8 mouse cellular contexts compared by ENCODE assay signal in the genomic region with DNA sequence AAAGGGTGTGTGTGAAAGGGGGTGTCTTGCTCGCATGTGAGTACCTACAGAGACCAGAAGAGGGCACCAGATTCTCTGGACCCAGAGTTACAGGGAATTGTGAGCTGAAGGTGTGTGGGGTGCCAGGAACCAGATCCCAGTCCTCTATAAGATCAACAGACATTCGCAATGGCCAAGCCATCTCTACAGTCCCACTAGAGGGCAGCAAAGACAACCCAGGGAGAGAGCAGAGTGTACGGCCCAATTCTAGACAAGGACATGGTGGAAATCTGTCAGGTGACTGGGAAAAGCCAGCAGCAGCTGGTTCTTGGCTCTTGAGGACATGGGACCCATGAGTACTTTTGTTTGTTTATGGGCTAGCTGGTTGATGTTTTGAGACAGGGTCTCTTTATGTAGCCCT. TPM values are rescaled to one million over a fixed set of nuclear protein-coding genes. Genes with fewer than 3 reads are reported as not detected.
DNase-seq lines count a peak whose midpoint lies in the region; ATAC-seq and TF ChIP-seq lines count a peak whose summit lies in the region.
"Had no signal": no experiment of that assay in that cellular context is flagged by ENCODE, and none has a peak within 500 bp of the region (broad histone marks: within the 10 kb centered on the region; RNA-seq: fewer than 3 reads in every experiment).

No protein-coding gene starts in this region.

- ATAC-seq in kidney, embryonic 14.5 days (ENCODE audit: low FRiP score, low TSS enrichment): no peak
- no peak for ATAC-seq in G1E (ENCODE audit: extremely low read depth, insufficient number of reproducible peaks, low FRiP score, poor library complexity, severe bottlenecking)
- ATAC-seq in intestine, embryonic 15.5 days: no peak

- peak; percentile 58 for TF ChIP-seq CTCF in G1E (IDR thresholded peaks at IDR 0.05; ENCODE audit: low read depth, low read length)
- peak; percentile 43 for TF ChIP-seq CTCF in cortical plate, adult 2 months (IDR thresholded peaks at IDR 0.05; ENCODE audit: extremely low read depth, insufficient read depth, low read length)

- H3K4me2 ChIP-seq in kidney, embryonic 14.5 days (replicated peaks; ENCODE audit: low read depth, low read length): no peak overlapping the region
- H3K4me2 ChIP-seq in intestine, embryonic 15.5 days (replicated peaks): no peak overlapping the region
- H3K4me2 ChIP-seq: heart, embryonic 13.5 days had no signal

- 80% methylated on average over 3 of the region's 3 CpGs for whole genome bisulfite sequencing in kidney, embryonic 14.5 days
- 80% methylated on average over 3 of the region's 3 CpGs for WGBS in intestine, embryonic 15.5 days

- H3K27me3 ChIP-seq in kidney, embryonic 14.5 days (ENCODE audit: control insufficient read depth, insufficient read depth, low read length): no peaks in the 10 kb centered on the region
- no peaks in the 10 kb centered on the region for H3K27me3 ChIP-seq in G1E (ENCODE audit: insufficient read depth, low read length)
- H3K27me3 ChIP-seq in intestine, embryonic 15.5 days (replicated peaks): no peaks in the 10 kb centered on the region
- H3K27me3 ChIP-seq: heart, embryonic 13.5 days had no signal

- H3K27ac ChIP-seq in kidney, embryonic 14.5 days (ENCODE audit: low read depth, low read length): no peak overlapping the region
- no peak overlapping the region for H3K27ac ChIP-seq in cortical plate, adult 2 months (ENCODE audit: insufficient read depth, low read length)
- H3K27ac ChIP-seq in intestine, embryonic 15.5 days: no peak overlapping the region
- H3K27ac ChIP-seq: heart, embryonic 13.5 days had no signal

- H3K4me3 ChIP-seq in kidney, embryonic 14.5 days (ENCODE audit: low read length): no peak overlapping the region
- H3K4me3 ChIP-seq in G1E (ENCODE audit: low read depth, low read length): no peak overlapping the region
- H3K4me3 ChIP-seq in cortical plate, adult 2 months (ENCODE audit: insufficient read depth, low read length): no peak overlapping the region
- no peak overlapping the region for H3K4me3 ChIP-seq in intestine, embryonic 15.5 days (replicated peaks)
- H3K4me3 ChIP-seq: heart, embryonic 13.5 days had no signal

- intact Hi-C loops in left cerebral cortex, postnatal 4 days (cut with DNase I): no loop called here

- DNase-seq in kidney, adult 9 months: peak; percentile 58
- DNase-seq in G1E (ENCODE audit: low spot score): no peak
- DNase-seq in lung, postnatal 36 days: peak; percentile 81
- DNase-seq in left cerebral cortex, postnatal 4 days: no peak

- TF ChIP-seq POLR2A in cortical plate, adult 2 months (IDR thresholded peaks at IDR 0.05; ENCODE audit: extremely low read depth, insufficient read depth, low read length): no peak

- peaks cover 3% of the 10 kb centered on the region; the same call in 1 of the 2 replicates for H3K36me3 ChIP-seq in kidney, embryonic 14.5 days (ENCODE audit: control insufficient read depth, insufficient read depth, low read length)
- peaks cover 69% of the 10 kb centered on the region for H3K36me3 ChIP-seq in G1E (replicated peaks)
- H3K36me3 ChIP-seq in intestine, embryonic 15.5 days: no peaks in the 10 kb centered on the region

- H3K9me3 ChIP-seq in kidney, embryonic 14.5 days (ENCODE audit: control insufficient read depth, low read length): no peaks in the 10 kb centered on the region
- H3K9me3 ChIP-seq in G1E (replicated peaks): no peaks in the 10 kb centered on the region
- H3K9me3 ChIP-seq in intestine, embryonic 15.5 days: no peaks in the 10 kb centered on the region
- H3K9me3 ChIP-seq: heart, embryonic 13.5 days had no signal

- no peaks in the 10 kb centered on the region for H3K4me1 ChIP-seq in kidney, embryonic 14.5 days (ENCODE audit: control insufficient read depth, insufficient read depth, low read length)
- no peaks in the 10 kb centered on the region for H3K4me1 ChIP-seq in G1E (ENCODE audit: insufficient read depth, low read depth, low read length)
- H3K4me1 ChIP-seq in cortical plate, adult 2 months (ENCODE audit: control insufficient read depth, insufficient read depth, low read length): peaks cover 1% of the 10 kb centered on the region; the same call in 1 of the 2 replicates
- no peaks in the 10 kb centered on the region for H3K4me1 ChIP-seq in intestine, embryonic 15.5 days (replicated peaks)

- H3K9ac ChIP-seq in kidney, embryonic 14.5 days (ENCODE audit: low read depth, low read length): no peak overlapping the region
- no peak overlapping the region for H3K9ac ChIP-seq in intestine, embryonic 15.5 days
- H3K9ac ChIP-seq: heart, embryonic 13.5 days had no signal

RNA-seq across cellular contexts. Expression of a gene that starts 10.5 kb away (rescaled TPM):
- polyA plus RNA-seq in kidney, embryonic 14.5 days (2014; fragmentation: Nextera tagmentation; extraction: Ambion mirVana): 20.4 and 25.9 TPM in 2 replicates
- total RNA-seq in G1E (2014; fragmentation: Nextera tagmentation): 20.7 and 22.6 TPM in 2 replicates
- total RNA-seq in G1E (2017): 35.7 and 41.5 TPM in 2 replicates
- 5.4 and 6.2 TPM in 2 replicates for polyA plus RNA-seq in G1E (2012)
- polyA plus RNA-seq in cortical plate, adult 2 months (2012; rRNA removed): 20.9 and 21.5 TPM in 2 replicates
- 28.0 and 32.9 TPM in 2 replicates for polyA plus RNA-seq in intestine, embryonic 15.5 days (2015; fragmentation: Nextera tagmentation; extraction: Ambion mirVana)
- total RNA-seq in left cerebral cortex, postnatal 4 days (2021): 10 to 100 TPM; 11.8 to 12.2 TPM

RNA-seq across cellular contexts. Expression of a gene that starts 20.1 kb away (rescaled TPM):
- 1.1 and 1.3 TPM in 2 replicates for polyA plus RNA-seq in kidney, embryonic 14.5 days (2014; fragmentation: Nextera tagmentation; extraction: Ambion mirVana)
- total RNA-seq in G1E (2014; fragmentation: Nextera tagmentation) (5.4 and 7.4 TPM in 2 replicates), G1E (2017) (0.93 TPM in 2 replicates)
- polyA plus RNA-seq in G1E (2012): 10.2 and 11.1 TPM in 2 replicates
- 11.4 and 11.7 TPM in 2 replicates for polyA plus RNA-seq in cortical plate, adult 2 months (2012; rRNA removed)
- 0.69 and 1.0 TPM in 2 replicates for polyA plus RNA-seq in intestine, embryonic 15.5 days (2015; fragmentation: Nextera tagmentation; extraction: Ambion mirVana)
- total RNA-seq in left cerebral cortex, postnatal 4 days (2021): 10 to 100 TPM; 17.5 to 18.2 TPM

RNA-seq across cellular contexts. Expression of a gene that starts 20.2 kb away (rescaled TPM):
- polyA plus RNA-seq in kidney, embryonic 14.5 days (2014; fragmentation: Nextera tagmentation; extraction: Ambion mirVana): 0.72 and 0.89 TPM in 2 replicates
- total RNA-seq in G1E (2014; fragmentation: Nextera tagmentation) (not detected in 2 replicates), G1E (2017) (0.52 TPM in 1 of 2 replicates, not detected in the other)
- polyA plus RNA-seq in G1E (2012): 1.5 and 1.7 TPM in 2 replicates
- polyA plus RNA-seq in cortical plate, adult 2 months (2012; rRNA removed): 0.26 TPM in 1 of 2 replicates, not detected in the other
- polyA plus RNA-seq in intestine, embryonic 15.5 days (2015; fragmentation: Nextera tagmentation; extraction: Ambion mirVana): not detected in 2 replicates
- total RNA-seq in left cerebral cortex, postnatal 4 days (2021): not detected
- polyA plus RNA-seq: heart, embryonic 13.5 days had no signal

RNA-seq across cellular contexts. Expression of a gene that starts 23.3 kb away (rescaled TPM):
- 10.0 and 11.3 TPM in 2 replicates for polyA plus RNA-seq in kidney, embryonic 14.5 days (2014; fragmentation: Nextera tagmentation; extraction: Ambion mirVana)
- total RNA-seq in G1E (2014; fragmentation: Nextera tagmentation) (31.9 and 32.5 TPM in 2 replicates), G1E (2017) (13.9 and 15.6 TPM in 2 replicates)
- polyA plus RNA-seq in G1E (2012): 93.1 and 94.6 TPM in 2 replicates
- polyA plus RNA-seq in cortical plate, adult 2 months (2012; rRNA removed): 14.2 and 15.2 TPM in 2 replicates
- 16.7 and 18.7 TPM in 2 replicates for polyA plus RNA-seq in intestine, embryonic 15.5 days (2015; fragmentation: Nextera tagmentation; extraction: Ambion mirVana)
- total RNA-seq in left cerebral cortex, postnatal 4 days (2021): 10 to 100 TPM; 10.8 to 11.9 TPM

RNA-seq across cellular contexts. Expression of a gene that starts 34.3 kb away (rescaled TPM):
- polyA plus RNA-seq in kidney, embryonic 14.5 days (2014; fragmentation: Nextera tagmentation; extraction: Ambion mirVana): 2.4 and 2.5 TPM in 2 replicates
- total RNA-seq in G1E (2014; fragmentation: Nextera tagmentation) (13.0 and 13.2 TPM in 2 replicates), G1E (2017) (6.8 and 7.6 TPM in 2 replicates)
- polyA plus RNA-seq in G1E (2012): 9.8 and 11.6 TPM in 2 replicates
- polyA plus RNA-seq in cortical plate, adult 2 months (2012; rRNA removed): 122 and 131 TPM in 2 replicates
- polyA plus RNA-seq in intestine, embryonic 15.5 days (2015; fragmentation: Nextera tagmentation; extraction: Ambion mirVana): 1.2 TPM in 2 replicates
- 10 to 100 TPM; 23.6 to 24.1 TPM for total RNA-seq in left cerebral cortex, postnatal 4 days (2021)

Comparison
In these comparisons a context has a peak if more than half of its experiments do, and no peak if none do; other contexts are left out.
1. DNase-seq: peak in kidney, adult 9 months (single experiment) and lung, postnatal 36 days (single experiment); none in G1E (single experiment) and left cerebral cortex, postnatal 4 days (single experiment).